Mouse (Mus musculus): ENCODE results near the gene Ms4a3.

- no peak for TF ChIP-seq CTCF (IDR thresholded peaks at IDR 0.05; ENCODE audit: control insufficient read depth, insufficient read depth, insufficient read length)
- no peak for TF ChIP-seq USF1 (IDR thresholded peaks at IDR 0.05; ENCODE audit: low read depth)
- no peak for TF ChIP-seq FOSL1 (IDR thresholded peaks at IDR 0.05; ENCODE audit: insufficient read depth, low read length, poor library complexity, severe bottlenecking)
- TF ChIP-seq MAX (IDR thresholded peaks at IDR 0.05) = no peak
- TF ChIP-seq CEBPB (IDR thresholded peaks at IDR 0.05; ENCODE audit: low read depth) = no peak
Measured at GRCm38 (mm10) chr19:11601349-11601748, 39.3 kb downstream of the Ms4a3 start.

All from C2C12 (cell line).